Mouse (Mus musculus): ENCODE measurements at regions not wholly inside any gene's neighbourhood (a gene's known extent, or its start where the extent isn't known, plus 50 kb on each side); places are given as distances from the start of the nearest gene placed in this dataset.
"Not testable (repeated sequence)": the region's sequence is repeated elsewhere in the genome, so short reads cannot be mapped to it uniquely, and the experiment has no call there.

GRCm38 (mm10) chr12:23026976-23027375 is 753.1 kb downstream of the Gm10330 start:
- DNase-seq: not testable (repeated sequence)

GRCm38 (mm10) chr12:23023556-23023955 is 756.5 kb downstream of the Gm10330 start:
- not testable (repeated sequence) for DNase-seq

- peak; percentile 72 for DNase-seq
Observed at GRCm38 (mm10) chr12:23010199-23010598, 769.9 kb downstream of the Gm10330 start.

GRCm38 (mm10) chr12:23009662-23010061 is 770.4 kb downstream of the Gm10330 start:
- peak; percentile 19 for DNase-seq
